Mouse (Mus musculus): ENCODE data around the gene Ankdd1b. TPM values are rescaled to one million over a fixed set of nuclear protein-coding genes. Genes with fewer than 3 reads are reported as not detected.

Ankdd1b gene
- total RNA-seq (2021): under 1 TPM; 0.31 to 0.56 TPM
- long read RNA-seq, experiment 1, partial matches to known transcripts: 0 of 1 reads
- long read RNA-seq, experiment 1, other reads (novel, unspliced or antisense): 1 of 1 reads
- long read RNA-seq, experiment 2, partial matches to known transcripts: 0 of 1 reads
- long read RNA-seq, experiment 2, other reads (novel, unspliced or antisense): 1 of 1 reads

DNA sequence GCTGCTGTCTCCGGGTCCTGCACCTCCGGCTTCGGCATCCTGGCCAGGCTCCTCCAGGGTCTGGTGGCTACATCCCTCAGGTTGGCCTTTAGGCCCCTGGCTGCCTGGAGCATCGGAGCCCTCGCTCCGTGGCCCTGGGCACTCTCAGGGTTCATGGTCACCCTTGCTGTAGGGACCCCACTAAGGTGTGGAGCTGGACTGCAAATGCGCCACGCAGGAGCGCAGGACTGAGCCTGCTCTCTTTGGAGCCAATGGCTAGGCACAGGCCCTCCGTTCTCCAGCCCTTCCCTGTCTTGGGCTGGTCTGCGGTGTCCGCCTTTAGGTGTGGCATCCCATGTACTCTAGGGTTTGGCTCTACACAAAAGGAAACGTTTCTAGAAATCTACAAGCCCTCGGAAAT is at the start of gene Ankdd1b:
Ankdd1b (minus strand) TSS at position 242 of the 400 bp plus-strand sequence.
- no peak for DNase-seq (ENCODE audit: low spot score in 2 of 2)

DNA sequence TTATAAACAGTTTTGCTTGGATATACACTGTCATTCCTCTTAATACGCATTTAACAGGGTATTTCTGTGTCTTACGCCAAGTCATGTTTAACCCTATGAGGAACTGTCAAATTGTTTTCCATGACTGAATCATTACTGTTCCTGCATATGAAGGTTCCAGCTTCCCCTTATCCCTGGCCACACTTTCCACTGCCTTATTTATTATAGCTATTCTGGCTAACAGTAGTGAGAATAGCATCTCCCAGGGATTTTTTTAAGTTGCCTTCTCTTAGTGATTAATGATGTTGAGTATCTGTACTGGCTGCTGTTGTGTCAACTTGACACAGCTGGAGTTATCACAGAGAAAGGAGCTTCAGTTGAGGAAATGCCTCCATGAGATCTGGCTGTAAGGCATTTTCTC is 46.3 kb upstream of the Ankdd1b start:
- no peak for DNase-seq (ENCODE audit: low spot score in 2 of 2)

DNA sequence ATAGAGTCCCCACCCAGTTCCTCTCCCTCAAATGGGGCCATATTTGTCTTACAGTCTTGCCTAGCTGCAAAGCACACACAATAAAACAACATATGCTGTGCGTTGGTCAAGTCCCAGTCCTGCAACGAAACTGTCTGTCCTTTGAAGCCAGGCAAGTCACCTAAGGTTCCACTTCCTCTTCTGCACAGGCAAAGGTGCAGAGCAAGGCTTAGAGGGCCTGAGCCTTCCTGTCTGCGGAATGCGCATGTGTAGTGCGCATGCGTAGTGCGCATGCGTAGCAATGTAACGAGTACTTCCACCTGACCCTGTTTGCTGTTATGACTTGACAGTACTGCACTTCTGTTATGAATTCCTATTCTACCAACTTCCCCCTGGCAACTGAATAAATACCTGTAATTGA is 45.3 kb upstream of the Ankdd1b start:
- no peak for DNase-seq (ENCODE audit: low spot score in 2 of 2)

DNA sequence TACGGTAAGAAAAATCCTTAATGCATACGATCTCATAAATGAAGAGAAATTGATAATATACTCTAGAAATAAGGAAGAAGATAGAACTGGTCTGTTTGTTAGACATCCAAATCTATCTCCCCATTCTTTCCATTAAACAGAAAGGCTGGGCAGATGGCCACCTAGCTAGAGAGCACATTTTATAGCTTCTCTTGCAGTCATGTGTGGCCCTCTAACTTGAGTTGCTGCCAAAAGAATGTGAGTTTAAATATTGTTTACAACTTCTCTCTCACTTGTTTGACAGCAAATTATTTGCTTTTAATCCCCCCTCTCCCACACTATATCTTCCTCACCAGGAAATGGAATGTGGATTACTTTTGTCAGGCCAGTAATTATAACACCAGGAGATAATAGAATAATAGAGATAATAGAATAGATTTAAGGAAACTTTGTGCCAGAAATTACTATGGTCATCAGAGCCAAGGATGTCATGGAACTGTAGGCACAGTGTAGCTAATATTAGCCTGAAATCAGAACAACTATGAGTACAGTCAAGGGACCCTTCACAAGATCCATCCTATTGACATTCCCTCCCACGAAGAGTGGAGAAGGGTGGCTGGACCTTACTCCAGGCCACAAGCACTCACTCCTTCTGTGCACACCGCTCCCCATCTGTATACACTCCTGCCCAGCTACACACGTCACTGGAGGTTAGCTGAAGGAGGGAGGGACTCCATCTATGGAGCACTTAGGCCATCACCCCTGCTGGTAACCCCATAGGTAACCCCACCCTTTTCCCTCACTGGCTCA is 43.4 kb upstream of the Ankdd1b start:
- DNase-seq (ENCODE audit: low spot score in 2 of 2): no peak

DNA sequence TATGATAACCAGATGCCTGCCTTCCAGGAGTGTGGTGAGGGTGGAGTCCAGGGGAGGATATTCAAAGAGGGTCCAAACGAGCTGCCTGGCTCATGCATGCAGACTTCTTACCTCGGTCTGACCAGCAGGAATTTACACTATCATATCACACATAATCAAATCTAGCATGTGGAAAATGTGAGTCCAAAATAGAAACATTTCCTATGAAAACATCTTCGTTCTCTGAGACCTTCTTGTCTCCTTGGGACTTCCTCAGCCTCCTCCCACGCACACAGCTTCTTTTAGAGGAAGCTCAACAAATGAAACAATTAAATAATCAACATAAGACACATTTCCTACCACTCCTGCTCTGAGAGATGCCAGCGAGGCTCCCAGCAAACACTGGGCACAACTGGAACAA is 40.9 kb upstream of the Ankdd1b start:
- DNase-seq (ENCODE audit: low spot score in 2 of 2): no peak

DNA sequence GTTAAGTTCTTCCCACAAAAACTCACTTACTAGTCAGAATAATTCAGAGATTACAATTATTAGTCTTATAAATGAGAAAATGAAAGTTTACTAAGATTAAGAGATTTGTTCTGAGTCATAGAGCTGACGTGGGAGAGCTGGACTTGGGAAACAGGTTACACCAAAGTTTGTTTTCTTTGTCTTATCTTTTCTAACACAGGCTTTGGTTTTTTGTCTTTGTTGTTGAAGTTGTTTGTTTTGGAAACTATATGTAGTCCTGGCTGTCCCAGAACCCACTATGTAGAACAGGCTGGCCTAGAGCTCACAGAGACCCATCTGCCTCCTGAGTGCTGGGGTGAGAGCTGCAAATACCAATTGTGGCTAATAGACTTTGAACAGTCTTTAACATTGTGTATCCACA is 40.3 kb upstream of the Ankdd1b start:
- no peak for DNase-seq (ENCODE audit: low spot score in 2 of 2)

DNA sequence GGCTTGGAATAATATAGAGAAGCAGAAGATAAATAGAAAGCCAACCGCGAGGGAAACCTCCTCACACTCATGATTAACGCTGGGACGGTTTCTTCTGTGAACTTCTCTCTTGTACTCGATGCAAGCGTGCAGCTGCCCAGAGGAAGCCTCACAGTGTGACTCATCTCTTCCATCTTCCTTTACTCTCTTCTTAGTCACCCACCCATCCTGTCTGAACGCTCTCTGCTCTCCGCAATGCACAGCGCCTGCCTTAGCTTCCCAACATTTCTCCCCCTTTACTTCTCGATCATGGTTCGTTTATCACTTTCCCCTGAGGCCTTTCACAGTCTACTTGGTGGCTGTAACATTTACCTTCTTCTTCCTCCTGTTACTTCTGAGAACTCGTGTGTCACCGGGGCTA is 39.6 kb upstream of the Ankdd1b start:
- DNase-seq (ENCODE audit: low spot score in 2 of 2): no peak

DNA sequence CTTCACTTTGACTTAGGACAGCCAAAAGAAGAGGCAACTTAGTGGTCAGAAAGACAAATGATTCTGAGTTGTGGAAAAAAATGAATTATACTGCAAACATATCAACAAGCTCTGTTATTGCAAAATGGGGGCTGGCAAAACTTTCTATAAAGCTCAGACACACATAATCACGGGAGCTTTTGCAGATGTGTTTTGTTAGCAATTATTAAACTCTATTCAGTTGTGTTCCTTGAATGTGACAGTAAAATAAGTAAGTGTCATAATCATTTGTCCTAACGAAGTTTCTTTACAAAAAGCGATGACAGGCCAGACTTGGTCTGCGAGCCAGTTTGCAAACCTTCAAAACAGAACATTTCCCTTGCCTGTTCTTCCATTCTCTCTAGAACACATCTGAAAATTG is 36.5 kb upstream of the Ankdd1b start:
- no peak for DNase-seq (ENCODE audit: low spot score in 2 of 2)

DNA sequence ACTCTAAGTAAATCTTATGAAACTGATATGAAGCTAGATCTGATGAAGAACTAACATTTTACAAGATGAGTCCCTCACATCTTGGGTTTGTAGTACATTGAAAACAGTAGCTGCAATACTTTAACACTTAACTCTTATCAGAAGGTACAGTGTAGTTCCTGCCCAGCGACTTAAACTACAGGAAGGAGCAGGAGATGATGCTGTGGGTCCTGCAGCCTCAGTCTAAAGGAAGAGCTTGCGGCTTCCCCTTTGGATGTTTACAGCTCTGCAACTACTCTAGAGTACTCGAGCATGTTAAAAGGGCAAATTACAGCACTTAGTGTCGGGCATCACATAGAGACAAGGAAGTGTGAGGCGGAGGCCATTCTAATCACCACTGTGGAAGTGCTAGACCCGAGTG is 35.3 kb upstream of the Ankdd1b start:
- no peak for DNase-seq (ENCODE audit: low spot score in 2 of 2)

DNA sequence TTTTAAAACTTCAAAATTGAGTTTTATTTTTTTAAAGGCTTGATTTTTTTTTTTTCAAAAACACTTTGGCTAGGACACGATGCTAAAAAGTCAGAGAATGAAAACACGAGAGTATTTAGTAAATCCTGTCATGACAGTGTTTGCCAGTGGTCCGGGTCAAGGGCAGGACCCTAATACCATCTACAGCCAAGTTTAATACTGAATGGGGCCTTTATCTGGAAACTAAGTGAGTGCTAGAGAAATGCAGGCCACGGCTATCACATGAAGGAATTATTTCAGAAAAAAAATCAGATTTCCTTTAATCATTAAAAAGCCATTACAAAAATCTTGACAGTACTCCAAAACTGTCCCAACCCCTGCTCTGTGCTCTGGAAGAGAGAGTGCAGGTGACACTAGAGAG is 34.7 kb upstream of the Ankdd1b start:
- DNase-seq (ENCODE audit: low spot score in 2 of 2): no peak

DNA sequence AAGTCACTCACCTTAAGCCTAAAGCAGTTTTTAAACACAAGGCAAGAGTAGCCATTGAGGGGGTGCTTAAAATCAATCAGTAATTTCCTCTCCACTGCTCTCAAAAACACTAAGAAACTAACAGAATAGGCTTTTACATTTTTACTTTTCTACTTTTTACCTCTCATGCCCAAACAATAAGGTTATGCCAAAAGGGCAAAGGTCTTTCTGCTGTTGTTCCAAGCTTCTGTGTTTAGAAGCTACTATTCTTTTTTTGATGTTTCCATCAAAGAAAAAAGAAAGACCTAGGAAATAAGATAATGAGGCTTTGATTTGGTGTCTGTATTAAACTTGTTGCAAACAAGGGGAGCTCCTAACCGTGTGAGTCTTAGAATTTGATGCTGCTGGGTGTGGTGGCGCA is 28.9 kb upstream of the Ankdd1b start:
- no peak for DNase-seq (ENCODE audit: low spot score in 2 of 2)

DNA sequence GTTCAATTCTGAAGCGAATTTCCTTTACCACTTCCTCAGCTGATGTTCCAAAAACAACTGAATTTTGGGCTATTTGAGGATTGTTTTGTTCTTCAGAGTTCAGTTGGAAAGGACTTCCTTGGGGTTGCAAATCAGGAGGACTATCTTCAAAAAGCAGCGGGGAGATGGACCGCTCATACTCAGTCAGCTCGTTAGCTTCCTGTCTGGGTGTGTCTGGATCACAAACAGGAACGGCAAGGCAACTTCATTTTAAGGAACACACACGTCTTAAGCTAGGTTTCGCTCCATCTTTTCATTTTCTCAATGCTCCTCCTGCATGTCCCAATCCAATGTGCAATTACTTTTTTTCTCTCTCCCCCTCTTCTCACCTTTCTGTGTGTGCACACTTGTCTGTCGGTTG is 25.6 kb upstream of the Ankdd1b start:
- DNase-seq (ENCODE audit: low spot score in 2 of 2): no peak

DNA sequence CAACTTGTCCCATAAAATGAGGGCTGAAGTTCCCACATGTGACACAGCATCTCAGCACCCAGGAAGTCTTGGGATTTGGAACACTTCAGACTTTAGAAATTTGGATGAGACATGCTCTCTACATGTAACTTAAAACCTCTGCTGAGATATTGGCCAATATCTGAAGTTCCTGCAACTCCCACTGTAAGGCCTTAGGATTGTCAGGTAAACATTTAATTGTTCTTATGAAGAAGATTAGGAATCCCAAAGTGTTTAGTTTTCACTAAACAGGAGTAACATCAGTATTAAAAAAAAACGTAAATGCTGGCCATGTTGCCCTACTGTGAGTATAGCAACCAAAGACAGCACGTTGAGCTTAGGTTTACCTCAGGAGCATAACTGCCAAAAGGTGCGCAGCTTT is 19.4 kb upstream of the Ankdd1b start, which contains the start of gene Gm17622:
Gm17622 (plus strand) TSS at position 301 of the 400 bp plus-strand sequence.
- DNase-seq (ENCODE audit: low spot score in 2 of 2): no peak

DNA sequence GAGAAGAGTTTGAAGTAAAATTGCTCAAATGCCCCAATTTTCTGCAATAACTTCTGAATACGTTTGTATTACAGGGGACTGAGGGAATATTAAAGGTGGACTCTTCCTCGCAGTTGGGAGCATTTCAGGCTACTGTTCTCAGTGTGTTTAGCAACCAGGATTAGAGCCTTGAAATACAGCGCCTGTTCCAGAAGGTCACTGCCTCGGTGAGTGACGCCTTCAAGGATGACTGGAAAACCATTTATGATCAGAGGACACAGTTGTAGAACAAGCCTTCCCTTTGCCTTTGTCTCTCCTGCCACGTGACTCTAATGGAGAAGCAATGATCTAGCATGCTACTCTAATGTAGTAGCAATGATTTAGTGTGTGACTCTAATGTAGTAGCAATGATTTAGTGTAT is 17.0 kb upstream of the Ankdd1b start:
- no peak for DNase-seq (ENCODE audit: low spot score in 2 of 2)

DNA sequence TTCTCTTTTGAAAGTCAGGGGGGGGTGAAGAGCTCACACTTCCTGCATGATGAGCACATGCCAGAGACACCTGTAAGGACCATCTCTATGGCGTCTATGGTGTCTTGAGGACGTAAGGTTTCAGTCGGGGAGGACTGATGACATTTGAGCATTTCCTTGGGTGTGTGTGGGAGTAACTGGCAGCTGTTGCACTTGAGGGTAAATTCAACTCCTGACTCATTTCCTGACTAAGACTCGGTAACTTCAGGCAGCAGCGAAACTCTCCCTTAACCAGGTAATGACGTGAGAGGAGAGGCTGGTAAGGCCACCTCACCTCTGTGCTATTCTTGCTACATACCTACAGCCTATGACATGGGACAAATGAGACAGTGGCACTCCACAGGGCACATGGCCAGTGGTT is 16.2 kb upstream of the Ankdd1b start:
- DNase-seq (ENCODE audit: low spot score in 2 of 2): no peak

DNA sequence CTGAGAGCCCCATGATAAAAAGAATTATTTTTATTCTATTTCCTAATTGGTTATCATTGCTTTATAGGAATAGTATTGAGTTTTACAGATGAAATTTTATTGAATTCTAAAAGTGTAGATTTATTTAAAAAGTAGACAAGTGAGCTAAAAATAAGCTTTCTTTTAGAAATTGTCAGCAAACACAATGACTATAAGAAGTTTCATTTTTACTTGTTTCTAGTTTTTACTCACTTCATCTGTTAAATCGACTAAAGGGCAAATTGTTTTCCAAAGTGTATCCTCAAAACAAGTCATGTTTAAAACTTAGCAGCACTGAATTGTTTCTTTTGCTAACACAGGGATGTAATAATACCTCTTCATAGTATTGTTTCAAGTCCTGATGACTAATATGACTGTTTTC is 8.0 kb upstream of the Ankdd1b start:
- DNase-seq (ENCODE audit: low spot score in 2 of 2): no peak

DNA sequence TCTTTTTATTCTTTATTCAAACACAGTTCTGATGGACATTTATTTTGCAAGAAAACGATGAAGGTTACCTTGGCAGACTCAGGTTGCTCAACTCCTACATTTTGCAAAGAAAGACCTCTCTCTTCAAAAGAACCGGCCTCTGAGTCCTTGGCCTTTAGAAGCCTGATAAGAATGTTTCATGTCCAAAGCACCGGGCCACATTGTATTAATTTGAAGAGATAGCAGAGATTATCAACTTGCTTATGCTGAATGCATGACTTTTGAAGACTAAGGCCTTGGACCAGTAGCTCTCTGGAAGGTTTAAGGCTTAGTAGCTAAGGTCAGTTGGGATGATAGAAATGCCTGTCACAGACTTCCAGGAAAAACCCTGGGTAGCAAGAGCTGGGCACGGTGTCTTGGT is 6.2 kb upstream of the Ankdd1b start:
- DNase-seq (ENCODE audit: low spot score in 2 of 2): no peak

DNA sequence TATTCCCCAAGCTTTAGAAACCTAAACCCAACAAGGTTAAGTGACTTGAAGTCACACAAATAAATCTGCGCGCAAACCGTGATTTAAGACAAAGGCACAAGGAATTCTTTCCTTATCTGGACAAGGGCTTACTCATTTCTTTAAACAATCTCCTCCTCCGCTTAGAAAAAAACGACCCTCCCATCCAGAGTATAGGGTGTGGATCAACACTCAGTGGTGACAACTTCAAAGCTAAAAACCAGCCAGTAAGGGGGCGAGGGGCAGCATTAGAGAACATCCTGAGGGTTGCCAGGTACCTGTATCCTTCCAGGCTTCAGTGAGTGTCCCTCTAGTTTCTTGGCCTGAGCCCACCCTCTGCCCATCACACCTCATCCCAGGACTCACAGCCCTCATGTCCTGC is 442 bp downstream of the Ankdd1b start:
- no peak for DNase-seq (ENCODE audit: low spot score in 2 of 2)

DNA sequence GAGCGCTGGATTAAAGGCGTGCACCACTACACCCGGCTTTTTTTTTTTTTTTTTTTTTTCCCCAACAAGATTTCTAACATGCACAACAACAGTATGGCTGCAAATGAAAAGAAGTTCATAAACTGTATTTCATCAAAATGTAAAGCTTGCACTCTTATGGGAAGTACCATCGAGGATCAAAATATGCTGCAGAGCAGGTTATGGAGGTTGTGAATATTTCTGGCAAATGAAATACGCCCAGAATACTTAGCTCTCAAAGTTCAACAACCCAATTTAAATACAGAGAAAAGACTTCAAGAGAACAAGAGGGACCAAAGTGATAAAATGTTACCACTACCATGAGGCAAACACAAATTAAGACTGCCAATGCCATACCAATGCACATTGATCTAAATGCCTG is 2.3 kb downstream of the Ankdd1b start:
- no peak for DNase-seq (ENCODE audit: low spot score in 2 of 2)

DNA sequence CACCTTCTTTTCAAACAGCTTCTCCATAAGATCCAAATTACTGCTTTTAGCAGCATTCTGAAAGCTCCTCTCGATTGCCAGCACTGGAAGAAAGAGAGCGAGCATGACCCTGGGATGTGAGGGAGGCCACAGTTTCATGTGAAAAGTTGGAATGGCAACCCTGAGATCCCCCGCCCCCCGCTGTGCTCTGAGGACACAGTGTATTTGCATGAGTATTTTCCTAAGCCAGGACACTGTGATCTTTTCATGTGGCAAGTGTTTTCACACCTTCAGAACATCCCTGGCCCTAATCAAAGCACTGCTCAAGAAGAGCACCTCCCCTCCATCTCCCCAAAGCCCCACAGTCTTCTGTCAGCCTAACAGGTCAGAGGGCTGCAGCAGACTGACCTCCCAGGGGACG is 5.7 kb downstream of the Ankdd1b start:
- DNase-seq (ENCODE audit: low spot score in 2 of 2): no peak

DNA sequence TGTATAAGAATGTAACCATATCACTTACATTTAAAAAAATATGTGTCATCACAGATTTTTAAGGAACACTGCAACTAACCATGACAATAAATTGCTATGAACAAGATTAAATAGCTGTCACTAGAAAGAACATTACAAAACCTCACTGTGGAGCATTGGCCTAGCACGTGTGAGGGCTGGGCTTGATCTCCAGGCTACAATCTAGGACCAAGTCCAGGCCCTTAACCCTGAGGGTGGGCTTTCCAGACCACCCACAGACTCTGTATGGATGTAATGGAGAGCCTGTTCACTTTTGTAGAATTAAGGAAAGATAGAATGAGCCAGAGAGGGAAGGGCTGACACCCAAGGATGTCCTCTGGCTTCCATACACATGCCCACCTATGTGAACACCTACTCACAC is 8.4 kb downstream of the Ankdd1b start:
- DNase-seq (ENCODE audit: low spot score in 2 of 2): no peak

DNA sequence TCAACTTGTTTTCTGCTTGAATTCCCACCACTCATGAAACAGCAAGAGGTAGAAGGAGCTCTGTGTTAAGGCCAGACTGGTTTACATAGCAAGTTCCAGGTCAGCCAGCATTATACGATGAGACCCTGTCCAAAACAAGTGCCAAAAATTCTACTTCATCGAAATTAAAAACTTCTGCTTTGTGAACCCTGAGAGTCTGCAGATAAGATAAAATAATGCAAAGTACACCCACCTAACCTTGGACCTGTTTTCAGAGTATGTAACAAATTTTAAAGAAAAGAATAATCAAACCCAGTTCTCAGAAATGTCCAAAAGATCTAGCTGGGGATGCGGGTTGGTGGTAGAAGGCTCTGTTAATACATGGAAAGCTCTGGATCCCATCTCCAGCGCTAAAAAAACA is 12.4 kb downstream of the Ankdd1b start:
- DNase-seq (ENCODE audit: low spot score in 2 of 2): no peak

DNA sequence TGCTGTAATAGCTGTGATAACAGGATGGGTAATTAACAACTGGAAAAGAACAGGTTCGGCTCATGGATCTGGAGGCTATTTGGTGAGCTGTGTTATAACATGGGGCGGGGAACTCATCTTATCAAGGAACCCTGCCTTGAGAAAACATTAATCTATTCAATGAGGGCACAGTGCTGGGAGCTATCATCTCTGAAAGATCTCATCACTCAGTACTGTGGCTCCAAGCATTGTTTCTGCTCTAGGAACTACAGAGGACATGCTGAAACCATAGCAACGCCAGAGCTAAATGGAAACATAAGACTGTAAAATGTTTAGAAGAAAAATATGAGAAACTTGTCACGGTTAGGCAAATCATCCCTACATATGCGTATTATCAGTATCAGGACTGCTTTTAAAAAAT is 13.0 kb downstream of the Ankdd1b start:
- DNase-seq (ENCODE audit: low spot score in 2 of 2): no peak

All from gastrocnemius, postnatal 4 days (tissue).